Mouse (Mus musculus): ENCODE results near the gene Rps26. TPM values are rescaled to one million over a fixed set of nuclear protein-coding genes. Genes with fewer than 3 reads are reported as not detected.

The Rps26 gene
- total RNA-seq (2021) = 100 to 1,000 TPM; 211 to 235 TPM
- long read RNA-seq, experiment 1, transcript Rps26-202 (3 exons, 596 nt) = minor isoform, 7 of 80 reads
- long read RNA-seq, experiment 1, transcript Rps26-201 (4 exons, 681 nt) = major isoform, 73 of 80 reads
- long read RNA-seq, experiment 1, partial matches to known transcripts = 0 of 80 reads
- long read RNA-seq, experiment 1, other reads (novel, unspliced or antisense) = 0 of 80 reads
- long read RNA-seq, experiment 2, transcript Rps26-201 (4 exons, 681 nt) = major isoform, 61 of 66 reads
- long read RNA-seq, experiment 2, partial matches to known transcripts = 2 of 66 reads
- long read RNA-seq, experiment 2, other reads (novel, unspliced or antisense) = 0 of 66 reads

DNA sequence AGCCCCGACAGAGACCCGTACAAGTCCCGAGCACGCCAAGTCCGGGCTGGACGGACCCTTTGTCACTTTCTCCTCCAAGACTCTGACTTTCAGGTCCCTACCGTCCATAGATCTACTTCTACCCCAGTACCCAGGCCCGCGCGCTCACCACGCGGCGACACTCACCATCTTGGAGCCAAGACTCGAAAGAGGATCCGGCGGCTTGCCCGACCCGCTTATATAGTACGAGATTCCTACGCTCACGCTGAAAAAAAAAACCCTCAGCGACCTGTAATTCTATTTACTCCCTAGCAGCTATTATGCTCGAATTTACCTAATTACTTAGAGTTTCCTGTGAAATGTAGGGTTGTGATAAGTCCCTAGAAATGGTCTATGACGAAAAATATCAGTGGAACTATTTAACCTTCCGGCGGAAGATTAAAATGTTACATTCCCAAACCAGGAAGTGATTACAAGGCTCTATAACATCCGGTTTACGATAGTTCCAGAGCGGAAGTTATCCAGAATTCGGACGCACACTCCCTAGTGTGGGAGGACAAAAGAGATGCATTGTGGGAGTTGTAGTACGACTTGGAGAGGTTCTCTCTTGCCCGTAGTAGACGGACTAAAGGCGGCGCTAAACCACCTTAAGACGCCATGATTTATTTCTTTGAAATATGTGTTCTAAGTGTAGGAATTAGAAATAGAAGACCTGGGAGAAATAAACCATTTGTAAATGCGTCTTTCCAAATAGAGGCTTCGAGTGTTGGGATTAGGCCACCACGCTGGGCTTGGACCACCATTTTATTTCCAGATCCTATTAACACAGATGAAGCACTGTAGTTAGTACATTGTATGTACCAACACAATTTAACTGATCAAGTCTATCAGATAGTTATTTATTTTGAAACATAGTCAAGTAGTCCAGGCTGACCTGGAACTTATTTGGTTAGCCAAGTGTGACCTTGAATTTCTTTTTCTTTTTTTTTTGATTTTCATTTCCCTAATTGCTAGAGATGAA, at the start of gene Rps26:
Rps26 (minus strand) TSS at position 437 of the 1,000 bp plus-strand sequence.
- DNase-seq (ENCODE audit: extremely low spot score in 1 of 2, low spot score in 2 of 2) = peak; percentile 79 to 88
- H3K27ac ChIP-seq = peak within 1 kb of the TSS; percentile 98
- intact Hi-C loops (cut with DNase I) = loop anchor here (1.0 kb wide), 3 partner anchors 47 to 77 kb away; partner anchors contain the start of gene Rpl41
- peak; percentile 51 for TF ChIP-seq CTCF (IDR thresholded peaks at IDR 0.05)
- H3K4me3 ChIP-seq = peak within 1 kb of the TSS; percentile 85

DNA sequence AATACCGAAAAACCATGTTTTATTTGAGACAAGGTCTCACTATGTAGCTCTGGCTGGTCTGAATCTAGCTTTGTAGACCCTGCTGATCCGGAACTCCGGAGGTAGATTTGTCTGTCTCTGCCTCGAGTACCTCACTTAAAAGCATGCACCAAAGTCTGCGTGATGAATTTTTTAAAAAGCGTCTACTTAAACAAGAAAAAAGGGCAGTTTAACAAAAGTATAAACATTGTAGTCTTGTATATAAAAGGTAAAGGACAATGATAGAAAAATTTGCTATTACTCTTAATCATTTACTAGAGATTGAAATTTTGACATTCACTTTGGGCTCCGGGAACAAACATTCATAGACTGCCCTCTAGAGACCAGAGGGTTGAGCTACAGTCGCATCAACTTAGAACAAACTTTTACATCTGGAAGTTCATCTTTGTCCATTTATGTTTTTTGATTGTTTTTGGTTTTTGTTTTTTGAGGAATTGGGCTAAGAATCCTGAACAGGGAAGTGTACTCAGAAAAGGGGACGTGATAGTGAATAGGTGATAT, 48.0 kb upstream of the Rps26 start:
- peak; percentile 82 for TF ChIP-seq CTCF (IDR thresholded peaks at IDR 0.05)
- DNase-seq (ENCODE audit: extremely low spot score in 1 of 2, low spot score in 2 of 2) = peak in 1 of 2 experiments; percentile 20
- intact Hi-C loops (cut with DNase I) = loop anchor here (5.0 kb wide), 1 partner anchor 107 kb away; the partner anchor contains the start of gene Pa2g4
- peak overlapping the region; percentile 77 for H3K4me3 ChIP-seq
- peak overlapping the region; percentile 85 for H3K27ac ChIP-seq

- Histone ChIP-seq H3K27ac (peak within 1 kb of the TSS; percentile 85), H3K4me3 (peak within 1 kb of the TSS; percentile 77)
- intact Hi-C loops (cut with DNase I) = loop anchor here (1.0 to 5.0 kb wide), 3 partner anchors 48 to 123 kb away; partner anchors contain the start of genes Pa2g4 and Rps26
- DNase-seq (ENCODE audit: extremely low spot score in 1 of 2, low spot score in 2 of 2) = peak; percentile 81 to 82
- TF ChIP-seq CTCF (IDR thresholded peaks at IDR 0.05) = no peak
These were observed 47.4 kb upstream of the Rps26 start, which contains the start of gene Suox for GRCm38 (mm10) chr10:128673763-128674468. TSS of gene Suox (minus strand) at chr10:128674073.

- DNase-seq (ENCODE audit: extremely low spot score in 1 of 2, low spot score in 2 of 2) = no peak
- H3K27ac ChIP-seq = no peak overlapping the region
- TF ChIP-seq CTCF (IDR thresholded peaks at IDR 0.05) = no peak
- intact Hi-C loops (cut with DNase I) = loop anchor here (5.0 kb wide), 1 partner anchor 104 kb away; the partner anchor contains the start of gene Pa2g4
- no peak overlapping the region for H3K4me3 ChIP-seq
These were observed 44.6 kb upstream of the Rps26 start for GRCm38 (mm10) chr10:128671148-128671547.

GRCm38 (mm10) chr10:128668790-128669672, 42.5 kb upstream of the Rps26 start:
- H3K27ac ChIP-seq = peak overlapping the region; percentile 90
- intact Hi-C loops (cut with DNase I) = loop anchor here (2.0 kb wide), 1 partner anchor 24 kb away; the partner anchor contains the start of gene Ikzf4
- TF ChIP-seq CTCF (IDR thresholded peaks at IDR 0.05) = no peak
- H3K4me3 ChIP-seq = peak overlapping the region; percentile 80
- peak; percentile 69 to 80 for DNase-seq (ENCODE audit: extremely low spot score in 1 of 2, low spot score in 2 of 2)

DNA sequence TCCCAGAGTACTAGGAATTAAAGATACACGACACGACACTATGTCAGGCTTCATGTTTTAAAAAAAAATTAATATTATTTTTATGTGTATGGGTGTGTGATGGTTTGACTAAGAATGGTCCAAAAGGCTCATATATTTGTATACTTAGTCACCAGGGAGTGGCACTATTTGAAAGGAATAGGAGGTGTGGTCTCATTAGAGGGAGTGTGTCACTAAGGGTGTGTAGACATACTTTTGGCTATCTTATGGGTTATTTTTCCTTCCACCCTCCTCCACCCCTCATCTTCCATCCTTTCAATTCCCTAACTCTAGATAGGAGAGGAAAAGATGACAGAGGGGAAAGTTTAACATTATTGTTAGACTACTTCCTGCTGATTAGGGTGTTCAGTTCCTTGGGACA, 39.3 kb upstream of the Rps26 start:
- no peak for TF ChIP-seq CTCF (IDR thresholded peaks at IDR 0.05)
- H3K4me3 ChIP-seq = no peak overlapping the region
- no peak for DNase-seq (ENCODE audit: extremely low spot score in 1 of 2, low spot score in 2 of 2)
- intact Hi-C loops (cut with DNase I) = no loop called here
- H3K27ac ChIP-seq = no peak overlapping the region

GRCm38 (mm10) chr10:128665307-128665706, 38.8 kb upstream of the Rps26 start:
- no peak for TF ChIP-seq CTCF (IDR thresholded peaks at IDR 0.05)
- intact Hi-C loops (cut with DNase I) = no loop called here
- no peak overlapping the region for H3K4me3 ChIP-seq
- H3K27ac ChIP-seq = no peak overlapping the region
- DNase-seq (ENCODE audit: extremely low spot score in 1 of 2, low spot score in 2 of 2) = no peak

- Histone ChIP-seq H3K27ac (no peak overlapping the region), H3K4me3 (no peak overlapping the region)
- no peak for TF ChIP-seq CTCF (IDR thresholded peaks at IDR 0.05)
- intact Hi-C loops (cut with DNase I) = no loop called here
- no peak for DNase-seq (ENCODE audit: extremely low spot score in 1 of 2, low spot score in 2 of 2)
These were observed 38.3 kb upstream of the Rps26 start for GRCm38 (mm10) chr10:128664808-128665207.

GRCm38 (mm10) chr10:128663441-128664220, 37.1 kb upstream of the Rps26 start:
- Histone ChIP-seq H3K27ac (no peak overlapping the region), H3K4me3 (no peak overlapping the region)
- DNase-seq (ENCODE audit: extremely low spot score in 1 of 2, low spot score in 2 of 2) = no peak
- intact Hi-C loops (cut with DNase I) = no loop called here
- TF ChIP-seq CTCF (IDR thresholded peaks at IDR 0.05) = no peak

All from left cerebral cortex, adult 2 months (tissue).